Mouse (Mus musculus): ENCODE data around the gene Topbp1.

The Topbp1 gene

GRCm38 (mm10) chr9:103304927-103305326 is at the start of gene Topbp1, which contains the start of gene 1300017J02Rik:
Gene Topbp1 (plus strand): TSS chr9:103305215.
Gene 1300017J02Rik (minus strand): TSS chr9:103305082.
- peak; percentile 91 to 93 for DNase-seq

DNA sequence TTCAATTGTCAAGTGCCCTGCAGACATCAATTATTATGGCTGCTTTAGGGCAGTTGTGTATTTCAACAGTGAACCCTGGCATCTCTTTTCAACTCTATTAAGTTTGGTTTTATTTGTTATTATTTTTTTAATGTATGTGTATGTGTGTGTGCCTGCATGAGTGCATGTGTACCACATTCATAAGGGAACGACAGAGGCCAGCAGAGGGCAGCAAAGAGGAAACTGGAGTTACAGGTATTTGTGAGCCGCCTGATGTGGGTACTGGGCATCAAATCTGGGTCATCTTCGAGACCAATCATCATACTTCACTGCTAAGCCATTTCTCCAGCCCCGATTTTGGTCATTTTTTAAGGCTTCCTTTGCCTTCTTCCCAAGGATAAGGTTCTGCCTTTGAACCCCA is 39.2 kb upstream of the Topbp1 start:
- no peak for DNase-seq

DNA sequence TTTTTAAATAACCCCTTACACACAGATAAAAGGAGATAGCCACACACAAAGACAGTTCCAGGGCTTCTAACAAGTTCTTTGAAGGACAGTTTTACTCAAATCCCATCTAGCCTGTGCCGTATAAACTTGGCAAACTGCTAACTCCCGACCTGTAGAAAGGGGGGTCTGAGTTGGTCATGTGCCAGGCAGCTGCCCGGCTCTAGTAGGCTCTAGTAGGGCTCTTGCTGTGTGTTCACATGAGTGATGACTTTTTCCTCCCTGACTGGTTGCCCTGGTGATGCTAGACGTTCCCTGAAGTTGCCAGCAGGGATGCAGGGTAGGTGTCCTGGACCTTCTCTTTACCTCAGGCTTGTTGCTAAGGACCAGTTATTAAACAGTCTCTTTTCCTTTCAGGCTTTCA is 33.9 kb upstream of the Topbp1 start:
- no peak for DNase-seq

DNA sequence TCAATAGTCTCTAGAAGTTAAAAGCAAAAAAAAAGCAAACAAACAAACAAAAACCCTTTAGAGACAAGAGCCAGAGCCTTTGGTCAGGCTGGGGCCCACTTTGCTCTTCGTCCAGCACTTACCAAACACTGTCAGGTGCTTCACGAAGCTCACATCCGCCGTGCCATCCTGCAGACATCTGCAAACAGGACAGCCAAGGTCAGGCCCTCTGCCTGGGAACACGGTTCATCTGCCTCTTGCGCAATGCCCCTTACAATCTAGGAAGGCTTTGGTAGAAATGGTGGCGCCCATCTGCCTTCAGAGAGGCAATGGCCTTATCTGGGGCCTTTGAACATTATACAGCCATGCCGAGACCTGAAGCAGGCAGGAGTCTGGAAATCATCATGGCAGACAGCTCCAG is 30.2 kb upstream of the Topbp1 start:
- no peak for DNase-seq

- DNase-seq: no peak
Measured at GRCm38 (mm10) chr9:103275676-103276075, 29.3 kb upstream of the Topbp1 start.

DNA sequence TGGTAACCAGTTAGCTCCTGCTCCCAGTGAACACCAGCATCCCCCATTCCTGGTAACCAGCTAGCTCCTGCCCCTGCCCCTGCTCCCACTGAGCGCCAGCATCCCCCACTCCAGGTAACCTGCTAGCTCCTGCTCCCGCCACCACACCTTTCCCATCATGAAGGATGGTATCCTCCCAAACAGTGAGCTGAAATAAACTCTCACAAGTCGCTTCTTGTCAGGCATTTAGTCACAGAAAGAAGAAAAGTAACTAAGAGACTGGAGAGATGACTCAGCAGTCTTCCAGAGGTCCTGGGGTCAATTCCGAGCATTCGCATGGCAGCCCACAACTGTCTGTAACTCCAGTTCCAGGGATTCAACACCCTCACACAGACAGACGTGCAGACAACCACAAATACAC is 28.1 kb upstream of the Topbp1 start:
- DNase-seq: no peak

DNA sequence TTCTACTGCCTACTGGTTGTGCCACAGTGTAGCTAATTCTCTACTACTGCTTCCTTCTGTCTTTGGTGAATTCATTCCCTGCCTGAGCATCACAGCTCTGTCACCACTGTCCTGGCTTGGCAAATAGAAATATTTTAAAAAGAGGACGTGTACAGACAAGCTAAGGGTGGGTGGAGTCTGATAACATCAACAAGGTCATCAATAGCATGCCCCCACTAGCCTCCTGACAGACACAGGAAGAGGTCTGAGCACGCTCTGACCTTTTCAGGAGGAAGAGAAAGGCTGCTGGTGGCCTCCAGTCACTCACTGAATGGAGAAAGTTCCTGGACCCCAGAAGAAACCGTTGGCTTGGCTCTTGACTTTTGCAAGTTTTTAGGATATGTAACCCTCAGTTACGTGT is 18.6 kb upstream of the Topbp1 start:
- DNase-seq: no peak

GRCm38 (mm10) chr9:103286901-103287422 is 18.1 kb upstream of the Topbp1 start:
- no peak for DNase-seq

DNA sequence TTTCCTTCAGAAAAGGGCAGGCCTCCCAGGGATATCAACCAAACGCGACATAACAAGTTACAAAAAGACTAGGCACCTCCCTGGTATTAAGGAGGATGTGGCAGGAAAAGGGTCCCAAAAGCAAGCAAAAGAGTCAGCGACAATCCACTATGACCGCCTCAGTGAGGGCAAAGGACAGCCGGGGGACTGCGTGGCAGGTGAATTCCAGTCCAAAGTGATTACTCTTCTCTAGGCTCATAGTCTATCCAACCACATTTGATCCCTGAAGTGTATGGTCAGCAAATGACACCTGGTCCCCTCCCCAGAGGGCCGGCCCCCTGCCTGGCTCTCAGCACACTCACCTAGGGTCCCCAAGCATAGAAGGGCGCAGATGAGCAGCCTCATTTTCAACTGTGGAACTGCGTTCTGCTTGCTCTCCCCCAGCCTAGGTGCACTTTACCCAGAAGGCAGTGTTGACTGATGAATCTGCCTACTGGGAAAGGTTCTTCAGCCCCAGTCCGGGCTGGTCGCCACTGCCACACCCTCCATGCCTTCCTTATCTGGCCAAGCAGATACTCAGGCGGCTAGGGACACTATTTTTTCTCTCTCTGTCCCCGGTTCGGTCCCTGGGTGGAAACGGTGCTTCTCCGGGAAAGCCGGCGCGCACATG is 17.1 kb upstream of the Topbp1 start:
- DNase-seq: no peak

- DNase-seq: no peak
Measured at GRCm38 (mm10) chr9:103288489-103289180, 16.4 kb upstream of the Topbp1 start.

- DNase-seq: no peak
Measured at GRCm38 (mm10) chr9:103294507-103294906, 10.5 kb upstream of the Topbp1 start.

DNA sequence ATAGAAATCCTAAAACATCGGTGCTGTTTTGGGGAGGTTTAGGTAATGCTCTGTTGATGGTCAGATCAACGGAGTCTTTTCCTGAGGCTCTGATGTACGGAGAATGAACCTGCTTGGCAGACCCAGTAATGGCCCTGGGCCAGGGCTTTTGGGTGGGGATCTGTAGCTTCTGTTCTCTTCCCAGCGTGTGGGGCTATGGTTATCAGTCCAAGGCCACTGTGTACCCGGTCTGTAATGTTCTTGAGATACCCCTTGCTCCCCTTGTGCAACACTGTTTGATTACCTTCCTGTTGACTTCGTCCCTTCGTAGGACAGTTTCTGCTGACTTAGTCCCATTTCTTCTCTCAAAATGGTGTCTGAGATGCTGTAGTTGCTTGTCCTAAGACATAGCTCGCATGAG is 3.9 kb upstream of the Topbp1 start:
- no peak for DNase-seq

DNA sequence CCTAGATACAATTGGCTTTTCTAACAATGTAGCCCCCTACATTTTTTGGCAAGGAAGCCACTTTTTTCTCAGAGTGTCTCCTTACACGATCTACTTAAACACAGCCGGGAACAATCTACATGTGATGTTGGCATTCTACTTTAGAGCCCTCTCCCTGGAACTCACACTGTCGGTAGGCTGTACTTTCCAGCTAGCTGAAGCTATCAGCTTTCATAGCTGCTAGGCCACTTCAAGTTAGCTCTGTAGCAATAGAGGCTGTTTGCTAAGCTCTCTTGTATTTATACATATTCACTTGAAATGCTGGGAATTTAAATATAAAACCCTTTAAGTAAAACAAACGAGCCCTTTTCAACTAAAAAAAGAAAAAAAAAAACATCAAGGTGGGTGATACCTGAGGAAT is 2.8 kb upstream of the Topbp1 start:
- DNase-seq: peak in 1 of 2 experiments; percentile 39

DNA sequence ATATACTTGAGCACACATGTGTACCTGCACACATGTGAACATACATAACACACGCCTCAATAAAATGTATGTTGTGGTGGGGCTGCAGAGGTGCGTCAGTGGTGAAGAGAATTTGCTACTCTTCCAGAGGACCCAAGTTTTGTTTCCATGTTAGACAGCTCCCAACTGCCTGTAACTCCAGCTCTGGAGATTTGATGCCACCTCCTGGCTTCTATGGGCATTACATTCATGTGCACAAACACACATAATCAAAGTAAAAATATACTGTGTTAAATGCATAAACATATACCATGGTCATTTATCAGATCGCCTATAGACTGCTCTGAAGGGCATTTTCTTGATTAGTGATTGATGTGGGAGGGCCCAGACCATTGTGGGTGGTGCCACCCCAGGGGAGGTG is 2.3 kb upstream of the Topbp1 start:
- peak; percentile 43 to 68 for DNase-seq

DNA sequence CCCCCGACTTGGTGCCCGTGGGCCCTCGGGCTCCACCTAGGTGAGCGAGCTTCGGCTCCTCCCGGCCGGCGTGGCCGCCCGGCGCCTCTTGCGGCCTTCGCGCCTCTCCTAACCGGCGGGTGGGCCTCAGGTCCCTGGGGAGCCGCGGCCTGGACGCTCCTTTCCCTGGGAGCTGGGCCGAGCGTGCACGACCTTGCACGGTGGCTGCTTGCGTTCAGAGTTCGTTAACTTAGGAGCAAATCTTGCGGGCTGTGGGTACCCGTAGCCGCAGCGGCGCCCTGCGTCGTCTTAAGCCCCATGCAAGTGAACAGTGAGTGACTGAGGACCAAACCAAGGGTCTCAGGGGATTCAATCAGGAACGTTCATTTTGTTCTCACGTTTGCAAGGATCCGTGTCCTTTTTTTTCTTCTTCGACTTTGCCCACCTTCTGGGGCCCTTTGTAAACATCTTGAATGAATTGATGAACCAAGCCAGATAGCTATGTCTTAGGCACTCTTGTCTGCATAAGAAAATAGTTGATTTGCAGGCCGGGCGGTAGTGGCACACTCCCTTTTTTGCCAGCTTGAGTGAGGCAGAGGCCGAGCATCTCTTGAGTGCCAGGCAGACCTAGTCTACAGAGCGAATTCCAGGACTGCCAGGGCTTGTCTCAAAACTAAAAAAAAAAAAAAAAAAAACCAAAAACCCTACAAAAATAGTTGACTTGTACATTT is 472 bp downstream of the Topbp1 start:
- no peak for DNase-seq

GRCm38 (mm10) chr9:103309832-103310231 is 4.8 kb downstream of the Topbp1 start:
- no peak for DNase-seq

DNA sequence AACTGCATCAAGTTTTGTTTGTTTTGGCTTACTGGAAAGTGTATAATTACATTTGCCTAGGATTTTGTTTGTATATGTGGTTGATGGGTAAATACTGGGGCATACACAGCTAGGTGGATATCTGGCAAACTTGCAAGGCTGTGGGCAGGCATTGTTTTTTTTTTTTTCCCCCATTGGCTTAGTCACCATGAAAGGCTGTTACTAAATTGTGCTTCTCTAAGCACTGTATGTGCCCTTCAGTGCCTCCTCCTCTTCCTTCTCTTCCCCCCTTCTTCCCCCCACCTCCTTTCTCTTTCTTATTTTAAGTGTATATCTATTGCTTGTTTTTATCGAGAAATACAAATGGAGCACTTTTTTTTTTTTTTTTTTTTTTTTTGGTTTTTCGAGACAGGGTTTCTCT is 19.7 kb downstream of the Topbp1 start:
- DNase-seq: peak in 1 of 2 experiments; percentile 32

DNA sequence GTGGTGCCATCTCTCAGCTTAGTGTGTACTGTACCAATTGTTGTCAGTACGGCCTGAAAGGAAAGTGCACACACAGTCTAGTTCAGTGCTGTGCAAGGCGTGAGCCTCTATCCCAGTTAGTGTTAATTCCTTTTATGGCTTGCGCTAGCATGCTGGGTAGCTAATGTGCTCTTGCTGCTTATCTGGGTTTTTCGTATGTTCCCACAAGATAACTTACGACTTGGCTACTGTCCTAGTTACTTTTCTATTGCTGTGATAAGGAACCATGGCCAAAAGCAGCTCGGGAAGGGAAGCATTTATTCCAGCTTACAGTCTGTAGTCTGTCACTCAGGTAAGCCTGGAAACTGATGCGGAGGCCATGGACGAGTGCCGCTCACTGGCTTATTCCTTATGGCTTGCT is 21.4 kb downstream of the Topbp1 start:
- DNase-seq: no peak

- DNase-seq: no peak
Measured at GRCm38 (mm10) chr9:103332663-103333062, 27.6 kb downstream of the Topbp1 start.

- DNase-seq: no peak
Measured at GRCm38 (mm10) chr9:103336912-103337311, 31.9 kb downstream of the Topbp1 start.

- DNase-seq: no peak
Measured at GRCm38 (mm10) chr9:103347045-103347444, 42.0 kb downstream of the Topbp1 start.

DNA sequence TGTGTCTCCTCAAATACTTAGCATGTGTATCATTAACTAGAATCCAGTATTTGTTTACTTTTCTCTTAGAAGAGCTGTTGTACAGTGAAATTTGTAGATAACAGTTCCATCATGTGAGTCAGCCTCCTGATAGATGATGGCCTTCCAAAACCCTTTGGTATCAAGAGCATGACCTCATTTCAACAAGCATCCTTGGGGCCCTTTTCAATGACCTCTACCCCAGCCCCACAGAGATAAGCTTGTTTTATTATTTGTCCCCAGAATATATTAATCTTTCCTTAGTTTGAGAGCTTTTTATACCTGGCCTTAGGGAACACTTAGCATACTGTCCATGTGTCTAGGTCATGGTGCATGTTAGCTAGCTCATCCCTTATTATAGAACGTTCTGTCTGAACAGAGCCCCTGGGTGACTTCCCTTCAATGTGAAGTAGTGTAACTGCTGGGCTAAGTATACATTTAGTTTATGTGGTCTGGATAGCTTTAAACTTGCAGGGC is 43.0 kb downstream of the Topbp1 start:
- DNase-seq: no peak

DNA sequence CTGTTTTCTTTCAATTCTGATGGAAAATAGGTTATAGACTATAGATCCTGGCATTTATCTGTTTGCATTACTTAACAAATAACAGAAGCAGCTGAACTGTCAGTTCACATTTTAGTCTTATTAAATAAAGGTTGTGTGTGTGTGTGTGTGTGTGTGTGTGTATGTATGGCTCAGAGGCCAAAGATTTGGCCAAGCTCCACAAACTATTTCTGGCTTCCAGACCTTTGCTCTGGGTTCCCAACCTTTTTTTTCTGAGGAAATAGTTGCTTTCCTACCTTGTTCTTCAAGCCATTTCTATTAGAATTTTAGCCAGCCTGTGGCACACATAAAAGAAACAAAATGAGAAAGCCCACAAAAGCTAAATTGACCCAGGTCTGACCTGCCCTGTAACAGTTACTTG is 43.8 kb downstream of the Topbp1 start:
- no peak for DNase-seq
